ENCODE assay signal across 29 mouse cellular contexts in genomic region chr5:145805796-145806195, GRCm38 (mm10). TPM values are rescaled to one million over a fixed set of nuclear protein-coding genes. Genes with fewer than 3 reads are reported as not detected.
"Had no signal": no experiment of that assay in that cellular context is flagged by ENCODE, and none has a peak within 500 bp of the region (broad histone marks: within the 10 kb centered on the region; RNA-seq: fewer than 3 reads in every experiment).

Gene Cyp3a44 (minus strand): TSS chr5:145805874.

RNA-seq across cellular contexts. Expression of gene Cyp3a44, which starts in this region (rescaled TPM):
- total RNA-seq: common myeloid progenitor, adult 5-6 weeks; forebrain, postnatal 0 days; gastrocnemius, adult 18-20 months; gastrocnemius, adult 2 months; gastrocnemius, postnatal 10 days; gastrocnemius, postnatal 14 days; gastrocnemius, postnatal 25 days; gastrocnemius, postnatal 36 days; granulocyte monocyte progenitor cell, adult 5-6 weeks; heart, adult 18-20 months; heart, adult 2 months; heart, adult 8-10 months had no signal
- polyA plus RNA-seq: cortical plate, adult 2 months; embryonic facial prominence, embryonic 10.5 days; embryonic facial prominence, embryonic 11.5 days; embryonic facial prominence, embryonic 12.5 days; embryonic facial prominence, embryonic 13.5 days; embryonic facial prominence, embryonic 14.5 days; embryonic facial prominence, embryonic 15.5 days; erythroblast, embryonic 14.5 days; forebrain, embryonic 10.5 days; forebrain, embryonic 11.5 days; forebrain, embryonic 12.5 days; forebrain, embryonic 13.5 days; forebrain, embryonic 14.5 days; forebrain, embryonic 15.5 days; forebrain, embryonic 16.5 days; forebrain, postnatal 0 days; frontal cortex, adult 2 months; gonadal fat pad, adult 2 months; heart, adult 2 months had no signal
